Mouse (Mus musculus): ENCODE measurements around the gene Abl2. TPM values are rescaled to one million over a fixed set of nuclear protein-coding genes. Genes with fewer than 3 reads are reported as not detected.

Gene Abl2
- polyA plus RNA-seq, 1 experiment: 22.4 TPM

DNA sequence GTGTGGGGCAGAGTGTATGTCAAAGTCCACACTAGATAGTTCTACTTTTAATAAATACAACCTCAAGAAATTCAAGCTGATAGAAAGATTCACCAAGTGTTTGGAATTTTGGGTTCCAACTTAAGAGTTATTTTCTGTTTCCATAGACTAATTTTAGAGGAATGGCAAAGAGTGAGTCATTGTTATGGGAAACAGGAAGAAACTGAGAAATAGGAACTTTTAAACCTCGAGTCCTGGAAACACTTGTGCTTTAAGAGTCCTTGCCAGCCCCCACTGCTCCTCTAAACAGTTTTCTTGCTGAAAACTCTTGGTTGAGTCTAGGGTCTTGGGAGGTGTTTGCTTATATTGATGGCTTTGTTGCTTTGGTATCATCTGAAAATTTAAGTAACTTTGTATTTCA, 65.6 kb downstream of the Abl2 start:
- Histone ChIP-seq H3K4me3 (ENCODE audit: insufficient read depth, low read length) (no peak overlapping the region), H3K27ac (ENCODE audit: insufficient read depth, low read length) (peak overlapping the region; percentile 63), H3K4me1 (ENCODE audit: control insufficient read depth, insufficient read depth, low read length) (peaks cover 21% of the 10 kb centered on the region)
- TF ChIP-seq POLR2A (IDR thresholded peaks at IDR 0.05; ENCODE audit: low read depth, low read length): no peak
- no peak for TF ChIP-seq CTCF (IDR thresholded peaks at IDR 0.05; ENCODE audit: borderline replicate concordance, insufficient read depth, low read length)

GRCm38 (mm10) chr1:156626729-156627128, 68.1 kb downstream of the Abl2 start:
- Histone ChIP-seq H3K4me3 (ENCODE audit: insufficient read depth, low read length) (no peak overlapping the region), H3K27ac (ENCODE audit: insufficient read depth, low read length) (no peak overlapping the region), H3K4me1 (ENCODE audit: control insufficient read depth, insufficient read depth, low read length) (peaks cover 10% of the 10 kb centered on the region)
- TF ChIP-seq POLR2A (IDR thresholded peaks at IDR 0.05; ENCODE audit: low read depth, low read length) (no peak), CTCF (IDR thresholded peaks at IDR 0.05; ENCODE audit: borderline replicate concordance, insufficient read depth, low read length) (no peak)

GRCm38 (mm10) chr1:156629984-156630383, 71.4 kb downstream of the Abl2 start:
- Histone ChIP-seq H3K4me3 (ENCODE audit: insufficient read depth, low read length) (no peak overlapping the region), H3K4me1 (ENCODE audit: control insufficient read depth, insufficient read depth, low read length) (no peaks in the 10 kb centered on the region), H3K27ac (ENCODE audit: insufficient read depth, low read length) (no peak overlapping the region)
- no peak for TF ChIP-seq POLR2A (IDR thresholded peaks at IDR 0.05; ENCODE audit: low read depth, low read length)
- no peak for TF ChIP-seq CTCF (IDR thresholded peaks at IDR 0.05; ENCODE audit: borderline replicate concordance, insufficient read depth, low read length)

GRCm38 (mm10) chr1:156630965-156631364, 72.4 kb downstream of the Abl2 start:
- TF ChIP-seq POLR2A (IDR thresholded peaks at IDR 0.05; ENCODE audit: low read depth, low read length) (no peak), CTCF (IDR thresholded peaks at IDR 0.05; ENCODE audit: borderline replicate concordance, insufficient read depth, low read length) (no peak)
- Histone ChIP-seq H3K27ac (ENCODE audit: insufficient read depth, low read length) (no peak overlapping the region), H3K4me1 (ENCODE audit: control insufficient read depth, insufficient read depth, low read length) (no peaks in the 10 kb centered on the region), H3K4me3 (ENCODE audit: insufficient read depth, low read length) (no peak overlapping the region)

DNA sequence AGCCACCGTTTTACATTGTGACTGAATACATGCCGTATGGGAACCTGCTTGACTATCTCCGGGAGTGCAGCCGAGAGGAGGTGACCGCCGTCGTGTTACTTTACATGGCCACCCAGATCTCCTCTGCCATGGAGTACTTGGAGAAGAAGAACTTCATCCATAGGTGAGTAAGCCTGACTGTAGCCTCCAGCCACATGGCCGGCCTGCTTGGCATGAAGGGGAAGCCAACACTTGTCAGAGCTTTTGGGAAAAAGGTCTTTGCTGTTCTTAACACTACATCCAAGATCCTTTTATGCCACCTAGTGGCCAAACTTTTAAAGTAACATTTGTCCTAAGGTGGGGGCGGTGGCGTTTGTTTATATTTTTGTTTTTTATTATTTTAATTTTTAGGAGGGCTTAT, 74.5 kb downstream of the Abl2 start:
- no peaks in the 10 kb centered on the region for H3K4me1 ChIP-seq (ENCODE audit: control insufficient read depth, insufficient read depth, low read length)
- no peak overlapping the region for H3K4me3 ChIP-seq (ENCODE audit: insufficient read depth, low read length)
- H3K27ac ChIP-seq (ENCODE audit: insufficient read depth, low read length): no peak overlapping the region
- no peak for TF ChIP-seq POLR2A (IDR thresholded peaks at IDR 0.05; ENCODE audit: low read depth, low read length)
- TF ChIP-seq CTCF (IDR thresholded peaks at IDR 0.05; ENCODE audit: borderline replicate concordance, insufficient read depth, low read length): no peak

- Histone ChIP-seq H3K27ac (ENCODE audit: insufficient read depth, low read length) (no peak overlapping the region), H3K4me3 (ENCODE audit: insufficient read depth, low read length) (no peak overlapping the region), H3K4me1 (ENCODE audit: control insufficient read depth, insufficient read depth, low read length) (peaks cover 9% of the 10 kb centered on the region)
- TF ChIP-seq CTCF (IDR thresholded peaks at IDR 0.05; ENCODE audit: borderline replicate concordance, insufficient read depth, low read length) (no peak), POLR2A (IDR thresholded peaks at IDR 0.05; ENCODE audit: low read depth, low read length) (no peak)
Measured at GRCm38 (mm10) chr1:156635148-156635547, 76.6 kb downstream of the Abl2 start.

- TF ChIP-seq POLR2A (IDR thresholded peaks at IDR 0.05; ENCODE audit: low read depth, low read length) (no peak), CTCF (IDR thresholded peaks at IDR 0.05; ENCODE audit: borderline replicate concordance, insufficient read depth, low read length) (no peak)
- H3K27ac ChIP-seq (ENCODE audit: insufficient read depth, low read length): peak overlapping the region; percentile 38; the same call in 1 of the 2 replicates
- peaks cover 12% of the 10 kb centered on the region for H3K4me1 ChIP-seq (ENCODE audit: control insufficient read depth, insufficient read depth, low read length)
- H3K4me3 ChIP-seq (ENCODE audit: insufficient read depth, low read length): no peak overlapping the region
Measured at GRCm38 (mm10) chr1:156639455-156639854, 80.9 kb downstream of the Abl2 start.

DNA sequence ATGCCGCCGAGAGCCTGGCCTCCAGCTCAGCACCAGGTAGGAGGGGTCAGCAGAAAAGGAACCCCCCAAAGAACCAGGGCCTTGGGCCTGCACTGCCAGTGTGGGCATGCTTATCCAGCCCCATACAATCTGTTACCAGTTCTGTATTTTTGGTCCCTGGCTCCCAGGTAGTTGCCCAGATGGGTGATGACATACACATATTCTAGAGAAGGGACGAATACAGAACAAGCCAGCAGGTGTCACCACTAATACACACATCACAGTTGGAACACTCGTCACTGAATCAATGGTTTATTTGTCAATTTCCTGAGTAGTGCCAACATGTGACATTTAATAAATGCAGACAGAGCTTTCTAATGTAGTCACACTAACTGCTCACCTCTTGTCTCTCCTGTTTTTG, 82.0 kb downstream of the Abl2 start:
- peak overlapping the region; percentile 41; the same call in 1 of the 2 replicates for H3K27ac ChIP-seq (ENCODE audit: insufficient read depth, low read length)
- no peak overlapping the region for H3K4me3 ChIP-seq (ENCODE audit: insufficient read depth, low read length)
- TF ChIP-seq CTCF (IDR thresholded peaks at IDR 0.05; ENCODE audit: borderline replicate concordance, insufficient read depth, low read length): no peak
- TF ChIP-seq POLR2A (IDR thresholded peaks at IDR 0.05; ENCODE audit: low read depth, low read length): no peak
- peaks cover 12% of the 10 kb centered on the region for H3K4me1 ChIP-seq (ENCODE audit: control insufficient read depth, insufficient read depth, low read length)

- TF ChIP-seq POLR2A (IDR thresholded peaks at IDR 0.05; ENCODE audit: low read depth, low read length): no peak
- TF ChIP-seq CTCF (IDR thresholded peaks at IDR 0.05; ENCODE audit: borderline replicate concordance, insufficient read depth, low read length): no peak
- no peak overlapping the region for H3K4me3 ChIP-seq (ENCODE audit: insufficient read depth, low read length)
- H3K4me1 ChIP-seq (ENCODE audit: control insufficient read depth, insufficient read depth, low read length): peaks cover 12% of the 10 kb centered on the region
- H3K27ac ChIP-seq (ENCODE audit: insufficient read depth, low read length): no peak overlapping the region
Measured at GRCm38 (mm10) chr1:156641808-156642207, 83.2 kb downstream of the Abl2 start.

GRCm38 (mm10) chr1:156642813-156643212, 84.2 kb downstream of the Abl2 start:
- peaks cover 12% of the 10 kb centered on the region for H3K4me1 ChIP-seq (ENCODE audit: control insufficient read depth, insufficient read depth, low read length)
- H3K27ac ChIP-seq (ENCODE audit: insufficient read depth, low read length): no peak overlapping the region
- TF ChIP-seq CTCF (IDR thresholded peaks at IDR 0.05; ENCODE audit: borderline replicate concordance, insufficient read depth, low read length) (no peak), POLR2A (IDR thresholded peaks at IDR 0.05; ENCODE audit: low read depth, low read length) (no peak)
- H3K4me3 ChIP-seq (ENCODE audit: insufficient read depth, low read length): no peak overlapping the region

DNA sequence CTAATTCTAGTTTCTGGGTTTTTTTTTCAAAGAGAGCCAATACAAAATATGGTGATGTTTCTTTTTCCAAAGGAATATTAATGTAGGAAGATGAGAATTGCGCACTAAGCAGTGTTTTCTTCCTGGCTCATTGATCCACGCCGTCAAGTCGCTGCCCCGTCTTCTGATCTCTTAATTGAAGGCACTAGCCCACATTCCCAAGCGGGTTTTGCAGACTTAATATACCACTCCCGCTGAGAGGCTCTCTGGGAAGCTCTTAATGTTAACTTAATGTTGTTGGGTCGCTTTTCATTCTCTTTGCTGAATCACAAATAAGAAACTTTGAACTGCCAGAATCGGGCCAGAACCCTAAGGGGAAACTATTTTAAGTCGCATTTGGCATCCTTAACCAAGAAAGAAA, 85.5 kb downstream of the Abl2 start:
- H3K27ac ChIP-seq (ENCODE audit: insufficient read depth, low read length): no peak overlapping the region
- H3K4me1 ChIP-seq (ENCODE audit: control insufficient read depth, insufficient read depth, low read length): peaks cover 10% of the 10 kb centered on the region
- H3K4me3 ChIP-seq (ENCODE audit: insufficient read depth, low read length): no peak overlapping the region
- no peak for TF ChIP-seq CTCF (IDR thresholded peaks at IDR 0.05; ENCODE audit: borderline replicate concordance, insufficient read depth, low read length)
- TF ChIP-seq POLR2A (IDR thresholded peaks at IDR 0.05; ENCODE audit: low read depth, low read length): no peak

All from embryonic fibroblast, embryonic 13.5 days (primary cell).